Mouse (Mus musculus) embryo, embryonic 11.5 days (tissue): Measurements from ENCODE around the gene Tcl1b3.
"Not testable (repeated sequence)": the region's sequence is repeated elsewhere in the genome, so short reads cannot be mapped to it uniquely, and the experiment has no call there.

Experiments
- DNase-seq: peaks from one replicate; pipeline ENCODE4 v3.0.0-alpha.2; 2012; ENCODE audit warnings: low read depth, low spot score

Tcl1b3 gene

DNA sequence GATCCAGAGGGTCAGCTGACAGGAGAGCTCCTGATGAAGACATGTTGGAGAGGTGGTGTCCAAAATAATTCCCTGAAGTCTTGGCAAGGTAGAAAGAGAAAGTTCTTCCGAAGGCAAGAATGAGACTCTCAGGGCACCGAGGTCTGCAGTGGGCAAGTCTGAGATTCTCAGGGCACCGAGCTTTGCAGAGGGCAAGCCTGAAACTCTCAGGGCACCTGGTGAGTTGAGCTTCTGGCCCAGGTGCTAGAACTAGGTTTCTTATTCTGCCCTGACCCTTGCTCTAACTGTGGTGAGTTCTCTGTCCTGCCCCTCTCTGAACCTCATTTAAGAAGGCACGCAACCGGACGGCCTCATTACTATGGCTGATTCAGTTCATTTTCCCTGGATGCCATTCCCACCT, at the start of gene Tcl1b3:
TSS of gene Tcl1b3 (plus strand) at position 301 of the 400 bp plus-strand sequence.
- not testable (repeated sequence) for DNase-seq

DNA sequence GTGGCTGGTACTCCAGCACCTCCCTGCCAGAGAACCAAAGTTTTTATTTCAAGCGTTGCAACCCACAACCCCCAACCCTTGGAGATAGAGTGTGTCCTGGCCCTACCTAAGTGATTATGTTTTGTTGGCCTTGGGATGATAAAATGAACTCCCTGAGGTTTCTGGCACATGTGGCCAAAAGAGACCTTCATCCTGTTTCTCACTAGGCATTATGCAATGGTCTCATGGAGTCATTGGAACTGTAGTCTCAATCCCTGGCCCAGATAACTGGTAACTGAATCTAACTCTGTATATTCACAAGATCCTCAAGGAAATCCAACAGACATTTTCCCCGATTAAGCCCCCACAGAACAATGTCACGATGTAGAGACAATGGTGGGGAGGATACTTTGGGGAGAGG, 47.7 kb upstream of the Tcl1b3 start:
- no peak for DNase-seq

DNA sequence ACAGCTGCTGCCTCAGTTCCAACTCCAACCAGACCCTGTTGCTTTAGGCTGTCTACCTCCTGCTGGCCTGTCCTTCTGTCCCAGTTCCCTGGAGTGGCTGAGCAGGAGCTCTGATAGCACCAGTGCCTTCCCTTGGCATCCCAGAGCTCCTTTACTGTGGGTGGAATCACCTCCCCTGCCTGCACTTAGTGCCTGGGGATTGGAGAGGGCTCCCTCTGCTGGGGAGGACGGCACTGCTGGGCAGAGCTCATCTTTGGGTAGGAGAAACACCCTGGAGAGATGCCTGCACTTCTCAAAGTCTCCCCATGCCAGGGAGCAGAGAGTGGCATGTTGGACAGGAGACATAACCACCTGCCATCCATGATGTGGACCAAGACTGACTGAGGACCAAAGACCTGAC, 45.9 kb upstream of the Tcl1b3 start:
- DNase-seq: not testable (repeated sequence)

DNA sequence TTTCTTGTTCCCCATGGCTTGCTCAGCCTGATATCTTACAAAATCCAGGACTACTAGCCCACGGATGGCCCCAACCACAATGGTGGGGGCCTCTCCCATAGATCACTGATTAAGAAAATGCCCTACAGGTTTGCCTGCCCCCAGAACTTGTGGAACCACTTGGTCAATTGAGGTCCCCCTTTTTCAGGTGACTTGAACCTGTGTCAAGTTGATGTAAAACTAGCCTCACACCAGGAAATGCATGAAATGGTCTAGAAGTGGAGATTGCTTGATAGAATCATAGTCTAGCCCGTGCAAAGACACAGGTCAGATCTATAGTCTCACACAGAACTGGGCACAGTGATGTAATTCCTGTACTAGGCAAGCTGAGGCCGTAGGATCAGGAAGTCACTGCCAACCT, 45.1 kb upstream of the Tcl1b3 start, which contains the start of gene Tcl1b2:
TSS of gene Tcl1b2 (plus strand) at position 301 of the 400 bp plus-strand sequence.
- no peak for DNase-seq

DNA sequence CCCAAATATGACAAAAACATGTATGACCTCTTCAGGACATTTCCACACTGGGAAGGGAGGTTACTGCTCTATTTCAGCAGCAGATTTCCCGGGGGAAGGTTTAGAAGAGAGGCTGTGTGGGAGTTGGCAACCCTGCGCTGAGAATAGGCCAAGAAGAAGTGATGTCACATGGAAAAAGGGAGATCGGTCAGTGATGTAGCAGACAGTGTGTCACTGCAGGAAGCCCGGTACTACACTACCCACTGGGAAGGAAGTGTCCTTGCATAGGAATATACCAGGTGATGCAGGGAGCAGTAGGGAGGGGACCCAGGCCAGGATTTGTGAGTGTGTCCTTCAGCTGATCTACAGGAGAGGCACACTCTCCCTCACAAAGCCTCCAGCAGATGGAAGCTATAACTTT, 35.6 kb upstream of the Tcl1b3 start:
- DNase-seq: not testable (repeated sequence)

DNA sequence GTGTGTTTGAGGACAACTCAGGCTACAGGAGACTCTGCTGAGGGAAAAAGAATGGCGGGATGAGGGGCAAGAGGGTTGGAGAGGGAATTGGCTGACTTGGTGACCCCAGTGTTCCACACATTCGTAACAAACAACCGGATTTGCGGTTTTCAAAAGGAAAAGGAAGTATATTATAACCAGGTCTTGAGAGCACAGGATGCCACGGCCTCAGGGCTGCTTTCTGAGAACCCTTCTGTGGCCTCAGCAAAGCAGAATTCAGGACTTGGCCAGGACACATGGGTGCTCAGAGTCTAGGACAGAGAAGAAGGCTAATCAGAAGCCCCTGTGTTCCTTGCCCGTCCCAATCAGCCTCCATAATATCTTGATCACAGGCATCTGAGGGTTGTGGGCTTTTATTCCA, 32.0 kb upstream of the Tcl1b3 start:
- DNase-seq: no peak

DNA sequence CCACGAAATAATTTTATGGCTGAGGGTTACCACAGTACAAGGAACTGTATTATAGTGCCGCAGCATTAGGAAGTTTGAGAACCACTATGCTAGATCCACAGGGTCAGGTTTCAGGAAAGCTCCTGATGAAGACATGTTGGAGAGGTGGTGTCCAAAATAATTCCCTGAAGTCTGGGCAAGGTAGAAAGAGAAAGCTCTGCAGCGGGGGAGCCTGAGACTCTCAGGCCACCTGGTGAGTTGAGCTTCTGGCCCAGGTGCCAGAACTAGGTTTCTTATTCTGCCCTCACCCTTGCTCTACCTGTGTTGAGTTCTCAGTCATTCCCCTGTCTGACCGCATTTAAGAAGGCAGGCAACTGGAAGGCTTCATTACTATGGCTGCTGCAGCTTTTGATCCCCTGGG, 31.5 kb upstream of the Tcl1b3 start, which contains the start of gene Tcl1b1:
TSS of gene Tcl1b1 (plus strand) at position 301 of the 400 bp plus-strand sequence.
- no peak for DNase-seq

DNA sequence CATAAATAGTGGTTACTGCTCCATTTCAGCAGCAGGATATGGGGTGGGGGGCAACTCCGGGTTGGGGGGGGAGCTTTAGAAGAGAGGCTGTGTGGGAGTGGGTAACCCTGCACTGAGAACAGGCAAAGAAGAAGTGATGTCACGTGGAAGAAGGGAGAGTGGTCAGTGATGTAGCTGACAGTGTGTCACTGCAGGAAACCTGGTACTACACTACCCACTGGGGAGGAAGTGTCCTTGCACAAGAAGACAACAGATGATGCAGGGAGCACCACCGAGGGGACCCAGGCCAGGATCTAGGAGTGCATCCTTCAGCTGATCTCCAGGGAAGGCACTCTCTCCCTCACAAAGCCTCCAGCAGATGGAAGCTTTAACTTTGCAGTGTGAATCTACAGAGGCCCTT, 24.1 kb upstream of the Tcl1b3 start:
- no peak for DNase-seq

DNA sequence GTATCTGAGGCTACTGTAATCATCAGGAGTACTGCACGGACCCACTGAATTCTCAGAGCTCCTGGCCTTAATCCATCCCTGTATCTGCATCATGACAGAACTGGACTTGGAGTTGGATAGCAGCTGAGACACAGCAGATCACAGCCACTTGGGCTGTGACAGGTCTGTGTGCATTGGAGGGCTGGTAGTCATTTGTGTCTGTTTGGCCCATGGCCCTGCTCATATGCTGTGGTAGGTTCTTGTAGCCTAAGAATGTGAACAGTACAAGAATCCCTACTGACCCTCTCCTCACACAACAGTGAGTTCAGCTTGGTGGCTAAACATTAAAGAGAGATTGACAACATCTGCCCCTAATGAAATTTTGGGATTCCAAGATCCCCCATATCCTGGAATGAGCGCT, 17.5 kb upstream of the Tcl1b3 start:
- no peak for DNase-seq

DNA sequence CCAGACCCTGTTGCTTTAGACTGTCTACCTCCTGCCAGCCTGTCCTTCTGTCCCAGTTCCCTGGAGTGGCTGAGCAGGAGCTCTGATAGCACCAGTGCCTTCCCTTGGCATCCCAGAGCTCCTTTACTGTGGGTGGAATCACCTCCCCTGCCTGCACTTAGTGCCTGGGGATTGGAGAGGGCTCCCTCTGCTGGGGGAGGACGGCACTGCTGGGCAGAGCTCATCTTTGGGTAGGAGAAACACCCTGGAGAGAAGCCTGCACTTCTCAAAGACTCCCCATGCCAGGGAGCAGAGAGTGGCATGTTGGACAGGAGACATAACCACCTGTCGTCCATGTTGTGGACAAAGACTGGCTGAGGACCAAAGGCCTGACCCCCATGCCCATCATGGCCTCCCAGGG, 16.5 kb upstream of the Tcl1b3 start:
- DNase-seq: not testable (repeated sequence)

DNA sequence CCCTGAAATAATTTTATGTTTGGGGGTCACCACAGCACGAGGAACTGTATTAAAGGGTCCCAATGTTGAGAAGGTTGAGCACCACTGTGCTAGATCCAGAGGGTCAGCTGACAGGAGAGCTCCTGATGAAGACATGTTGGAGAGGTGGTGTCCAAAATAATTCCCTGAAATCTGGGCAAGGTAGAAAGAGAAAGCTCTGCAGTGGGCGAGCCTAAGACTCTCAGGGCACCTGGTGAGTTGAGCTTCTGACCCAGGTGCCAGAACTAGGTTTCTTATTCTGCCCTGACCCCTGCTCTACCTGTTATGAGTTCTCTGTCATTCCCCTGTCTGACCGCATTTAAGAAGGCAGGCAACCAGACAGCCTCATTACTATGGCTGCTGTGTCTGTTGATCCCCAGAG, 14.8 kb upstream of the Tcl1b3 start, which contains the start of gene Tcl1b5:
TSS of gene Tcl1b5 (plus strand) at position 301 of the 400 bp plus-strand sequence.
- DNase-seq: not testable (repeated sequence)

DNA sequence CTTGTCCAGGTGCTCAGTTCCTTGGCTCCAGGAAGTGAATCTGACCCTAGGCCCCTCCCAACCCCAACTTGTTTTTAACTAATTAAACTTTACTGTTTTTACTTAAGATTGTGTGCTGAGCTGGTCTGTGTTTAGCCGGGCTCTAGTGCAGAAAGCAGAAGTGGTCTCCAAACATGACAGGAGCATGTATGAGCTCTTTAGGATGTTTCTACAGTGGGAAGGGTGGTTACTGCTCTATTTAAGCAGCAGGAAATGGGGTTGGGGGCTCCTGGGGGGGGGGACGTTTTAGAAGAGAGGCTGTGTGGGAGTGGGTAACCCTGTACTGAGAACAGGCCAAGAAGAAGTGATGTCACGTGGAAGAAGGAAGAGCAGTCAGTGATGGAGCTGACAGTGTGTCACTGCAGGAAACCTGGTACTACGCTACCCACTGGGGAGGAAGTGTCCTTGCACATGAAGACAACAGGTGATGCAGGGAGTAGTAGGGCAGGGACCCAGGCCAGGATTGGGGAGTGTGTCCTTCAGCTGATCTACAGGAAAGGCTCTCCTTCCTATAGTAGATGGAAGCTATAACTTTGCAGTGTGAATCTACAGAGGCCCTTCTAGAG, 9.7 kb upstream of the Tcl1b3 start:
- DNase-seq: not testable (repeated sequence)

DNA sequence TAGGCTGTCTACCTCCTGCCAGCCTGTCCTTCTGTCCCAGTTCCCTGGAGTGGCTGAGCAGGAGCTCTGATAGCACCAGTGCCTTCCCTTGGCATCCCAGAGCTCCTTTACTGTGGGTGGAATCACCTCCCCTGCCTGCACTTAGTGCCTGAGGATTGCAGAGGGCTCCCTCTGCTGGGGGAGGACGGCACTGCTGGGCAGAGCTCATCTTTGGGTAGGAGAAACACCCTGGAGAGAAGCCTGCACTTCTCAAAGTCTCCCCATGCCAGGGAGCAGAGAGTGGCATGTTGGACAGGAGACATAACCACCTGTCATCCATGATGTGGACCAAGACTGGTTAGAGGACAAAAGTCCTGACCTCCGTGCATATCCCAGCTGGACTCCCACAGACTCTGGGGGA, 1.9 kb upstream of the Tcl1b3 start:
- DNase-seq: not testable (repeated sequence)

DNA sequence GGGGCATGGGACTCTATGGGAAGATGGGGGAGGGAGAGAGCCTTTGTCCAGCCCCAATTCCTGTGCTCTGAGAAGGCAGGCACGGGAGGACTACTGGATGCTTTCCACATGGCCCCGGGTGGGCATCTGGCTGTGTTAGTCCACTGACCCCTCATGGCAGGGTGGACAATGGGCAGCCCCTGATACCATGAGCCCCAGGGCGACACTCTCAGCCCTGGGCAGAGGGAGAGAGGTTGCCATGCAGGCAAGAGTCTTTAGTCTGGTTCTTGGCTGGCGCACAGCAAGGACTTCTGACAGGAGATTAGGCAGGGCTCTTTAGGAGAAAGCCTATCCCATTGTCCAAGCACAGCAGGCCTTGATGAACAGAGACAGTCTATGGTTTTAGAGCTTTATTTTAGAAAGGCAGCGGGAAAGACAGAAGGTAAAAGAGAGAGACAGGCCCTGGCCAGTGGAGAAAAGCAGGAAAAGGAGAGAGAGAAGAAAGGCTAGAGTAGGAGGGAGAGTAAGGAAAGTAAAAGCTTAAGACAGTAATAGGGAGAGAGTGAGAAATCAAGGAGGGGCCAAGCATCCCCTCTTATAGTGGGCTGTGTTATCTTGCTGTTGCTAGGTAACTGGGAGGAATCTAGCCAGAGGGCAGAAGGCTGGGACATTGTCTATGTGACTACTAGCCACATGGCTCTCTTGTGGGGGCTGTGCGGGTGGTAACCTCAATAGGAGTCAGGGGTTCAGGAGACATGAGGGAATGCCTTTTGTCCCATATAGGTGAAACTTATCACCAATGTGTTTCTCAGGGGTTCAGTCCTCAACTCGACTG, 9.0 kb downstream of the Tcl1b3 start:
- DNase-seq: not testable (repeated sequence)

DNA sequence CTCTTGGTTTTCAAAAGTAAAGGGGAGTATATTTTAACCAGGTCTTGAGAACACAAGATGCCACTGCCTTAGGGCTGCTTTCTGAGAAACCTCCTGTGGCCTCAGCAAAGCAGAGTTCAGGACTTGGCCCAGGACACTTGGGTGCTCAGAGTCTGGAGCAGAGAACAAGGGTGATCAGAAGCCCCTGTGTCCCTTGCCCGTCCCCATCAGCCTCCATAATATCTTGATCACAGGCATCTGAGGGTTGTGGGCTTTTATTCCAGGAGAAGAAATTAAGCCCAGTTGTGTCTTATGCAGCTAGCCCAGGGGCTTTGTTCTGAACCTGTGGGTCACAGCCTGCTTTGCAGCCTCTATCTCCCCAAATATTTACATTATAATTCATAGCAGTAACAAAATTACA, 10.8 kb downstream of the Tcl1b3 start, which contains the start of gene Tcl1b4:
TSS of gene Tcl1b4 (plus strand) at position 301 of the 400 bp plus-strand sequence.
- DNase-seq: not testable (repeated sequence)

DNA sequence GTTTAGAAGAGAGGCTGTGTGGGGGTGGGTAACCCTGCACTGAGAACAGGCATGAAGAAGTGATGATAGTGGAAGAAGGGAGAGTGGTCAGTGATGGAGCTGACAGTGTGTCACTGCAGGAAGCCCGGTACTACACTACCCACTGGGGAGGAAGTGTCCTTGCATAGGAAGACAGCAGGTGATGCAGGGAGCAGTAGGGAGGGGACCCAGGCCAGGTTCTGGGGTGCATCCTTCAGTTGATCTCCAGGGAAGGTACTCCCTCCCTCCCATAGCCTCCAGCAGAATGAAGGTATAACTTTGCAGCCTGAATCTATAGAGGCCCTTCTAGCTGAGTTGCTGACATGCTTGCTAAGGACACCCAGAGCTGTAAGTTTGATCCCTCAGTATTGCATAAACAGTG, 16.2 kb downstream of the Tcl1b3 start:
- no peak for DNase-seq

DNA sequence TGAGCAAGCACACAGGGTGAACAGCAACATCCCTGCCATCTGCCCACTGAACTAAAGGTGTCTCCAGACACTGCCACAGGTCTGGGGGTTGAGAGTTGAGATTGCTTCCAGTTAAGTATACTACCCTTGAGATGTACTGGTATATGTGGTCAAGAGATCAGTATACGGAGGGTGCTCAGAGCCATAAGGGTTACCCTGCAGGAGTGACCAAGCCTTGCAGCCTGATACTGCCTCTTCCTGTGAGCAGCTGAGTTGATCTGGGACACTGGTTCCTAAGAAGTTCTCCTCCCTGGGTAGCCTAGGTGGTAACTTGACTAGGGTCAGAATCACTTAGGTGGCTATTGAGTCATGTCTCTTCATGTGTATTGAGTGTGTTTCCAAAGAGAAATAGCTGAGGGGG, 17.6 kb downstream of the Tcl1b3 start:
- no peak for DNase-seq

DNA sequence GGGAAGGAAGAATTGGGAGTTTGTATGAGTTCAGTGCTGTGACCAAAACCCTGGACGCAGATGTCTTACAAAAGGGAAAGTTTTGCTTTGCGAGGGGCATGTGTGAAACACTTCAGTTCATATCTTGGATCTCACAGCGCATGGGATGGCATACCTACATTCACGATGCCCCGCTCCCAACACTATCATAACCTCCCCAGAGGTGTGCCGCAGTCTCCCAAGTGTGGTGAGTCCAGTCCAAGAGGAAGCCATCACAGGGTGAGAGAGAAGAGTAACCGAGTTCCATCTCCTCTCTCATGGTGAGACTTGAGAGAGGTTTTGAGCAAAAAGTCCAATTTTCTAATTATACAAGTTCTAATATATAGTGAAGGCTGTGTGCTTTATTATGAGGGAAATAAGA, 18.4 kb downstream of the Tcl1b3 start:
- DNase-seq: no peak

DNA sequence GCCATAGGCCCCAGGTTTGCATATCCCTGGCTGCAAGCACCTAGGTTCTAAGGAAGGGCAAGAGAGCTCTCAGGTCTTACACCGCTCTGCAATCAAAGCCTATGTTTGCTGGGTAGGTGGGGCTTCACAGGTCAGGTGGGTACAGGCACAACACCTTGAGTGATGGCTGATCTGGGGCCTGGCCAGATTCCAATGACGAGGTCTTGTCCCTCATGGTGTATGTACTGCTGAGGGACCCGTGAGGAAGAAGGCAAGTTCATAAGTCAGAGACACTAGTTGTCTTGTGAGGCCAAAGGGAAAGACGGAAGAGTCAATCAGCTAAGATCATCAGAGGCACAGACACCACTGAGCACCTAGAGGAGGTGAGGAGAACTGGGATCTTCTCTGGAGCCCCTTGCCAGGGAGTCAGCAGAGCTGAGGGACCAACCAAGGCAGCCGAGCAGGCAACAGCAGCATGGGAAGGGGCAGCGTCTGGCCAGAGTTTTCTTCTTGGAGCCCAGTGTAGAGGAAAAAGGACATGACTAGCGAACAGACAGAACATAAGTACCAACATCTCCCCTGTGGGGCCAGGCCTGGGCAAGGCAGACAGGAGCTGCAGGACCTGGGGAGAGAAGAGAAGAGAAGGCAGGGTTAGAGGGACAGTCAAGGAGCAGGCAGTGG, 26.4 kb downstream of the Tcl1b3 start:
- no peak for DNase-seq

DNA sequence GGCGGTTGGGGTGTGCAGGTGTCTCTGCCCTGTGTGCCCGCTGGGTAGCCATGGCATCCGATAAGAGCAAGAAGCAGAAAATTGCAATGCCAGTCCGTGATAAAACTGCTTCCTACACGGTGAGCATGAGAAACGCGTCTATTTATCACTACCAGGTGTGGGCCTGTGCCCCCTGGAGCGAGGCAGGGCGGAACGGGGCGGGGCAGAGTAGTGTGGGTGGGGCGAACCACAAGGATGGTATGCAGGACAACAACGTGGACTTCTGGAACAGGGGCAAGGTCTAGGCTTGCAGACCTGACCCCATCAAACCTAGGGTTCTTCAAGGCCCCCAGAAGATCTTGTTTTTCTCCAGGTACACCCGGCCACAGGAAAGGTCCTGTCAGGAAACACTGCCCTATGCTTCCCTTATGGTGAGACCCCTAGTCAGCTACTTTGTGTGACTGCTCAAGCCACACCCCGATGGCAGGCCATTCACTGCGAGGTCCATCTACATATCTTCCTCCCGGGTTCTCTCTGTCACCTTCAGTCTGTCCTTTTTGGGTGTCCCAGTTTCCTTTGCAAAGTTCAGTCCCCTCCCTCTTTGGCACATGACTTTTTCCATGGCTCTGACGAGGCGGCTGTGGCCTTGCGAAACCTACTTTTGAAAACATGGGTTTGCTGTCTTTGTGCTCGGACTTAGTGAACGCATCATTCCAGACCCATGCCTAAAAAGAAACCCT, 31.9 kb downstream of the Tcl1b3 start, which contains the start of gene Tcl1:
TSS of gene Tcl1 (minus strand) at position 193 of the 719 bp plus-strand sequence.
- DNase-seq: no peak

DNA sequence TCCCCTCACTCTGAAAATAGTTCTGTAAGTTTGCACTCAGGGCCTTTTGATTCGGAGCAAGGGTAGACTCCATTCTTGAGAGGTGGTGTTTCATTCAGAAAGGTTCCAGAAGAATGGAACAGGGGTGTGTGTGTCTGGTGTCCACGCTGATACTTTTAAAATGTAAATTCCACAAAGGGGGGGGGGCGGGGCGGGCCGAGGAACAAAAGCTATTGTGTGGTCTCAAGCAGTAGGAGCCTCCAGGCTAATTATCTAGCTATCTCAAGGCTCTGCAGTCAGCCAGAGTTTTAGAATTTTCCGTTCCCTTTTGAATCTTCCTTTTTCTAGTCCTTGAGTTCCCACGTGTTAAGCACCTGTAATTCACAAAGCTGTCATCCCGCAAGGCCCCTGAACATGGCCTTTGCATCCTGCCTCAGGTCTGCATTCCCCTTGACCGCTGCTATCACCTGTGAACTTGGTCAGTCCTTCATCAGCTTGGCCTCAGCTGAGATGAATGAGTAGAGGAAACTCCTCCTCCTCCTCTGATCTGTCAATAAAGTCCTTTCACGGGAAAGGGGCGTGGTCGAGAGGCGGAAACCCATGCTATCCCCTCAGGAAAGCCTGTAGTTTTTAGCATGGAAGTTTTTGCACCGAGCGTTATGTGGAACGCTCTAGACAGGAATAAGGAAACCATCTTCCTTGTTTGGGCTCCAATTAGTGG, 33.9 kb downstream of the Tcl1b3 start:
- no peak for DNase-seq
